Mouse (Mus musculus) spleen, adult 2 months (tissue): ENCODE results near the gene Olfr154.

Experiments used
- CTCF ChIP-seq: fragments of 200-500 bp; IDR thresholded peaks from 2 replicates; pipeline ENCODE4 v1.5.1; 2011; ENCODE audit warnings: mild to moderate bottlenecking, inconsistent platforms; ENCODE audit not compliant: insufficient read depth, insufficient read length, insufficient replicate concordance; ENCODE audit errors: extremely low read depth
- POLR2A ChIP-seq: fragments of 200-500 bp; IDR thresholded peaks from 2 replicates; pipeline ENCODE4 v1.6.1; 2011; ENCODE audit warnings: low read depth, low read length, inconsistent platforms

DNA sequence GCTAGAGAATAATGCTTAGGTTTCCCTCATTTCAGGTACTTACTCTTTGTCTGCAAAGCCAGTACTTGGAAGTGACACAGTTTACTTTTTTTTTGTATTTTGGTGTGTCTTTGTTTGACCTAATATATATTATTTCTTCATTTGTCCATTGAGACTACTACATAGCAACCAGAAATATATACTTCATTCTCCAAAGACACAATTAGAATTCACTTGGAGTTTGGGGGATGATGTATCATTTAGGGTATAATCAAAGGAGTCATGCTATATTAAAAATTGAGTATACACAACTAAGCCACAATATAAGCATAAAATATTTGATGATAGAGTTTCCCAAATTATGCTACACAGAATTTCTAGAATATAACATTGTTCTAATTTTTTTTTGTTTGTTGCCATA is 14.4 kb upstream of the Olfr154 start, which contains the start of gene Olfr1006:
- TF ChIP-seq CTCF (no peak), POLR2A (no peak)
